Mouse (Mus musculus) liver, postnatal 0 days (tissue): ENCODE measurements around the gene Chit1.

Experiments
- CTCF ChIP-seq: sonication (generic); IDR thresholded peaks from 2 replicates; pipeline ENCODE4 v1.5.1; 2016; ENCODE audit warnings: antibody characterized with exemption, low read depth
- EP300 ChIP-seq: IDR thresholded peaks from 2 replicates; pipeline ENCODE4 v1.6.1; 2016; ENCODE audit warnings: antibody characterized with exemption, low read depth, mild to moderate bottlenecking

- TF ChIP-seq CTCF (no peak), EP300 (no peak)
Measured at GRCm38 (mm10) chr1:134097080-134097855, 13.8 kb upstream of the Chit1 start.
